Mouse (Mus musculus) heart, postnatal 36 days (tissue): ENCODE results near the gene Ppp1r14b. TPM values are rescaled to one million over a fixed set of nuclear protein-coding genes. Genes with fewer than 3 reads are reported as not detected.

Experiments
- total RNA-seq, 2 experiments: library from RNA; stranded (reverse); gene quantifications; 2 replicates each; pipeline ENCODE4 v1.2.3; 2021

Gene Ppp1r14b
- total RNA-seq, 2 experiments from 2014 or later = 77.3 to 95.8 TPM

Other genes starting within 250 kb of the Ppp1r14b start
- 10 to 100 TPM; 17.4 to 19.4 TPM for gene Rps6ka4, start 134.3 kb upstream of the Ppp1r14b start, total RNA-seq
- under 1 TPM; 0.69 to 0.92 TPM for gene Ccdc88b, start 116.8 kb upstream of the Ppp1r14b start, total RNA-seq
- 10 to 100 TPM; 27.8 to 30.3 TPM for gene Trmt112, start 65.3 kb upstream of the Ppp1r14b start, total RNA-seq
- 100 to 1,000 TPM; 693 to 776 TPM for gene Prdx5, start 64.9 kb upstream of the Ppp1r14b start, total RNA-seq
- gene Esrra, start 53.2 kb upstream of the Ppp1r14b start, total RNA-seq = 100 to 1,000 TPM; 146 to 154 TPM
- gene Catsperz, start 49.6 kb upstream of the Ppp1r14b start, total RNA-seq = not detected
- gene Kcnk4, start 40.5 kb upstream of the Ppp1r14b start, total RNA-seq = not detected
- gene Bad, start 33.1 kb upstream of the Ppp1r14b start, total RNA-seq = 10 to 100 TPM; 22.0 to 24.7 TPM
- 10 to 100 TPM; 37.3 to 39.1 TPM for gene Gpr137, start 32.5 kb upstream of the Ppp1r14b start, total RNA-seq
- gene Plcb3, start 1.5 kb downstream of the Ppp1r14b start, total RNA-seq = 10 to 100 TPM; 17.0 to 18.5 TPM
- gene Fkbp2, start 5.5 kb downstream of the Ppp1r14b start, total RNA-seq = 10 to 100 TPM; 18.8 to 20.5 TPM
- gene Vegfb, start 12.7 kb downstream of the Ppp1r14b start, total RNA-seq = 100 to 1,000 TPM; 438 to 444 TPM
- 10 to 100 TPM; 51.0 to 57.1 TPM for gene Dnajc4, start 17.6 kb downstream of the Ppp1r14b start, total RNA-seq
- gene Nudt22, start 21.1 kb downstream of the Ppp1r14b start, total RNA-seq = 10 to 100 TPM; 27.0 to 28.9 TPM
- 10 to 100 TPM; 23.0 to 25.5 TPM for gene Trpt1, start 21.2 kb downstream of the Ppp1r14b start, total RNA-seq
- 1 to 10 TPM; 4.2 to 5.9 TPM for gene Fermt3, start 44.5 kb downstream of the Ppp1r14b start, total RNA-seq
- 100 to 1,000 TPM in 1 of 2 experiments, 10 to 100 TPM in 1; 98.7 to 126 TPM for gene Stip1, start 65.0 kb downstream of the Ppp1r14b start, total RNA-seq
- 100 to 1,000 TPM; 272 to 280 TPM for gene Macrod1, start 81.8 kb downstream of the Ppp1r14b start, total RNA-seq
- gene Flrt1, start 130.8 kb downstream of the Ppp1r14b start, total RNA-seq = under 1 TPM; 0.84 to 1.00 TPM
- gene Otub1, start 231.3 kb downstream of the Ppp1r14b start, total RNA-seq = 10 to 100 TPM; 72.2 to 72.6 TPM
- 100 to 1,000 TPM; 395 to 437 TPM for gene Cox8a, start 242.6 kb downstream of the Ppp1r14b start, total RNA-seq